Mouse (Mus musculus): ENCODE measurements around the gene Glt28d2.

Gene Glt28d2

DNA sequence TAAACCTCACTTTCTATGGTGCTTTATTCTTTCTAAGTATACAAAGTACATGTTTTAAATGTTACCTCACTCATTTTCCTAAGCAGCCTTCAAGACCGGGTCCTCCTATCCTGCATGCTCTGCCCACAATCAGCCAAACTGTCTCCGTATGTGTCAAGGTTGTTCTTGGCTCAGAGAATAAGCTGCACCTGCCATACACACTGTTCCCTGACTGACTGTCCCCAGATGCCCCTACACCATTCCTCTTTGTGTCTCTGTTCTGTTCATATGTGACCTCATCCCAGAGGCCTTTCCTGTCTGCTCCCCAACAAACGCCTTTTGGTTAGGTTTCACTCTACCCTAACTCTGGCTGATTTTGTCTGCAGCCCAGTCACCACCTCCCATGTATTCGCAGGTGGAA, 60.0 kb downstream of the Glt28d2 start:
- DNase-seq (ENCODE audit: inconsistent ontology term) = peak; percentile 54

DNA sequence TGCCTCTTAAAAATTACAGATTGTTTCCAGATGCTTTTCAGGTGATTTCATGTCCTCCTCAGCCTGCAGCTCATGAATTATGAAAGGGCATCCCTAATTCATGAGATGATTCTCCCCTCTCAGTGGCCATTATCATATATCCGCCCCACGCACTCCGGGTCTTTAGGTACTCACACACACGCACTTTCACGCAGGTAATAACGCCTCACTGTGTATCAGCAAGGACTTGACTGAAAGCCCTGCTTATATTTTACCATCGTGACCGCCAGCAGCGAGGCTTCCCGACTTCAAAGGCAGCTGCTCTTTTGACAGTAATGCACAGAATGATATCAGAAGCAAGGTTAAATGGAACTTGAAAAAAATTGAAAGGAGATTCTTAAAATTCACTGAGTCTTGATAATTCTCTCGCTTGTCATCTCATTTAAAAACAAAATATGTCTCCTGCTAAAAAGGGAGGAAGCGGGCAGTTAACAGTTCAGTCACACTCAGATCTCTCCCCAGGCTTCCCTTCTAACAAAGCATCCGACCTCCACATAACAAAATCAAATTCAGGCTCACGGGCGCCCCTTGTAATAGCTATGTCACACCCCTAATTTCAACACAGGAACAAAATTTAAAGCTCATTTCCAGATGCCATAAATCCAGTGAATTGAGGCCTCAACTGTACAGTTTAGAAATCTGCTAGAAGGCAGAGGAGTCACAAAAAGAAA, 66.3 kb downstream of the Glt28d2 start:
- DNase-seq (ENCODE audit: inconsistent ontology term) = no peak
